Mouse (Mus musculus) stomach, embryonic 14.5 days (tissue): Measurements from ENCODE around the gene Gpx1. TPM values are rescaled to one million over a fixed set of nuclear protein-coding genes. Genes with fewer than 3 reads are reported as not detected.

Experiments
- ATAC-seq: fragments of 200-750 bp; cut with Nextera tagmentation; 2 replicates; pipeline ENCODE4 v1.8.0; 2017; ENCODE audit warnings: low read depth, moderate TSS enrichment; ENCODE audit not compliant: insufficient number of reproducible peaks, insufficient read depth, low FRiP score
- H3K27ac ChIP-seq: fragments of 300-500 bp; sonication (generic); 2 replicates; pipeline ENCODE4 v1.5.1; 2014; ENCODE audit warnings: mild to moderate bottlenecking, low read length, moderate library complexity, mixed read lengths
- H3K27me3 ChIP-seq: fragments of 300-500 bp; sonication (generic); 2 replicates; pipeline ENCODE4 v1.6.1; 2014; ENCODE audit warnings: low read length, control low read depth, mixed read lengths; ENCODE audit not compliant: control insufficient read depth, insufficient read depth
- H3K36me3 ChIP-seq: fragments of 300-500 bp; sonication (generic); 2 replicates; pipeline ENCODE4 v1.6.1; 2014; ENCODE audit warnings: mild to moderate bottlenecking, control low read depth, low read length, moderate library complexity, mixed read lengths; ENCODE audit not compliant: control insufficient read depth, insufficient read depth
- H3K4me1 ChIP-seq: fragments of 300-500 bp; sonication (generic); 2 replicates; pipeline ENCODE4 v1.6.1; 2014; ENCODE audit warnings: low read length, control low read depth, mixed read lengths; ENCODE audit not compliant: control insufficient read depth, insufficient read depth
- H3K4me2 ChIP-seq: fragments of 300-500 bp; sonication (generic); replicated peaks from 2 replicates; pipeline ENCODE4 v1.6.1; 2014; ENCODE audit warnings: low read depth, low read length, control low read depth
- H3K4me3 ChIP-seq: fragments of 300-500 bp; sonication (generic); 2 replicates; pipeline ENCODE4 v1.5.1; 2014; ENCODE audit warnings: low read depth, low read length, control low read depth
- H3K9ac ChIP-seq: fragments of 300-500 bp; sonication (generic); replicated peaks from 2 replicates; pipeline ENCODE4 v1.6.1; 2014; ENCODE audit warnings: low read depth, mild to moderate bottlenecking, control low read depth, low read length, moderate library complexity, mixed read lengths
- H3K9me3 ChIP-seq: fragments of 300-500 bp; sonication (generic); 2 replicates; pipeline ENCODE4 v1.6.1; 2016; ENCODE audit warnings: low read depth, low read length, control low read depth; ENCODE audit not compliant: control insufficient read depth
- WGBS: fragments of 180-500 bp; shearing (Covaris S2); extraction: QIAGEN DNeasy Blood & Tissue Kit; methylation state at CpG from one replicate; pipeline ENCODE4 v1.1.7; 2014; 5-methylcytosine and 5-hydroxymethylcytosine counted together
- polyA plus RNA-seq: library from polyadenylated mRNA; unstranded; fragments of >200 nt; fragmentation: Nextera tagmentation; extraction: Ambion mirVana; gene quantifications from 2 replicates; pipeline ENCODE4 v1.2.1, GENCODE M21; 2014

Gene Gpx1
- polyA plus RNA-seq, 1 experiment from 2014 or later, result 676 TPM

DNA sequence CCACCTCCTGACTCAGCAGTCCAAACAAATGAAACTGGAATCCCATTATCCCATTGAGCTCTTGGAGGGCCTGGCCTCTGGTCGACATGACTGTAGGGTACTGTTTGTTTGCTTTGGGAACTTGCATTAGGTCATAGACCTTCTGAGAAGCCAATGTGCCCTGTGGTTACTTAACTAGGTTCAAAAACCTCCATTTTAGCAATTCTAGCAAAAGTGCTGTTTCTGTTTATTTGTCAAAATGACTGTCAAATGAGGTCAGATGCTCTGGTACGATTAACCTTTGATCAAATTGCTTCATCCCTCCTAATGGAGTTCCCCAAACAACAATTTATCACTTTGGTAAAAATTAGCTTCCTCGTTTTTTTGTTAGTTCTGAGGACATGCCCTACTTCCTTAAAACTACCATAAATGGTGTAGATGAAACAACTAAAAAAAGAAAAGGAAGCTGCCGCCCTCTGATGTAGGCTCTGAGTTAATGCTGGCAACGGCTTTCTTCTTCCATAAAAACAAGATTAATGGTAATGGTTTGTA is 3.7 kb downstream of the Gpx1 start:
- no peak for ATAC-seq
- H3K36me3 ChIP-seq, result peaks cover 4% of the 10 kb centered on the region; the same call in 1 of the 2 replicates
- no peaks in the 10 kb centered on the region for H3K27me3 ChIP-seq
- 20% methylated on average over 5 of the region's 5 CpGs for WGBS
- H3K27ac ChIP-seq, result peak overlapping the region; percentile 82
- H3K4me2 ChIP-seq, result 0 out of 2 replicates have a peak overlapping the region, but pooled peaks have one; percentile 7
- no peak overlapping the region for H3K9ac ChIP-seq
- peaks cover 23% of the 10 kb centered on the region; the same call in 1 of the 2 replicates for H3K4me1 ChIP-seq
- no peaks in the 10 kb centered on the region for H3K9me3 ChIP-seq
- no peak overlapping the region for H3K4me3 ChIP-seq

DNA sequence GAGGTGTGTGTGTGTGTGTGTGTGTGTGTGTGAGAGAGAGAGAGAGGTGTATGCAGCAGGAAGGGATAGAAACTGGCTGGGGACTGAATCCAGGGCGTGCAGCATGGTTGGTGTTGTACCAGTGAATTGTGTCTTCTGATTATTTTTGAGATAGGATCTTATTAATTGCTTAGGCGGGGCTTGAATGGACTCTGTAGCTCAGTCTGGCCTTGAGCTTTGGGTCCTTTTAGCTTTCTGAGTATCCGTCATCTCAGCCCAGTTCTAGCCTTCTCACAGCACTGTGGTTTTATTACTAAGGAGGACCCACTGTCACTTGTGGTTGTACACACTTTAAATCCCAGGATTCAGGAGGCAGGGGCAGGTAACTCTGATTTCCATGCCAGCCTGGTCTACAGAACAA is 4.6 kb downstream of the Gpx1 start:
- Histone ChIP-seq H3K9me3 (no peaks in the 10 kb centered on the region), H3K4me1 (peaks cover 21% of the 10 kb centered on the region; the same call in 1 of the 2 replicates), H3K27me3 (no peaks in the 10 kb centered on the region), H3K4me3 (no peak overlapping the region), H3K36me3 (no peaks in the 10 kb centered on the region), H3K4me2 (no peak overlapping the region), H3K27ac (no peak overlapping the region), H3K9ac (no peak overlapping the region)
- no peak for ATAC-seq
- WGBS, result 77% methylated on average over 3 of the region's 3 CpGs

DNA sequence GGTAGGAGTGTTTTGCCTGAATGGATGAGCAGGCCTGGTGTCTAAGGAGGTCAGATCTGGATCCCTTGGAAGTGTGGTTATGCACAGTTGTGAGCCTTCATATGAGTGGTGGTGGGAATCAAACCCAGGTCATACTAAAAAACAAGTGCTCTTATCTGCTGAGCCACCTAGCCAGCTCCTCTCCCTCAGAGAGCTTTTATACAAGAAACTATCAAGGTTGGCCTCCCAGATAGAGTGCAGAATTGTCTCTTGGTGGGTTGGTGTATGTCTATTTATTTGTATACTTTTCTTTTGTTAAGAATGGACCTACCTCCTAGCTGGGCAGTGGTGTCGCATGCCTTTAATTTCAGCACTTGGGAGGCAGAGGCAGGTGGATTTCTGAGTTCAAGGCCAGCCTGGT is 5.1 kb downstream of the Gpx1 start:
- H3K9me3 ChIP-seq, result no peaks in the 10 kb centered on the region
- H3K27ac ChIP-seq, result no peak overlapping the region
- no peak for ATAC-seq
- no peaks in the 10 kb centered on the region for H3K27me3 ChIP-seq
- no peak overlapping the region for H3K9ac ChIP-seq
- WGBS, result 95% methylated on average over 1 of the region's 1 CpGs
- no peaks in the 10 kb centered on the region for H3K36me3 ChIP-seq
- peaks cover 23% of the 10 kb centered on the region for H3K4me1 ChIP-seq
- no peak overlapping the region for H3K4me3 ChIP-seq
- no peak overlapping the region for H3K4me2 ChIP-seq

DNA sequence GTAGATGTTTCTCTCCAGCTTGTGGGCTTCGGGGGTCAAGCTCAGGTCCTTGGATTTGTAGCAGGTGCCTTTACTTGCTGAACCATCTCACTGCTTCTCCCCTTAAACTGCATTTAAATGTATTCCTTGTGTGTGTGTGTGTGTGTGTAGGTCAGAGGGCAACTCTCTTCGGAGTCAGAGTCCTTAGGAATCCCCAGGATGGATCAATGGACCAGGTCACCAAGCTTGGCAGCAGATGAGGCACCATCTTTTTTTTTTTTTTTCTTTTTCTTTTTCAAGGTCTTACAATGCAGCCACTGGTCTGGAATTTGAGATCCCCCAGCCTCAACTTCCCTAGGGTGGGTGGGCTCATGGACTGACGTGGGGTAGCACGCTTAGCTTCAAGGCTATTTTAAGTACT is 5.8 kb downstream of the Gpx1 start:
- no peak overlapping the region for H3K9ac ChIP-seq
- no peak for ATAC-seq
- WGBS, result 82% methylated on average over 4 of the region's 4 CpGs
- H3K4me2 ChIP-seq, result no peak overlapping the region
- no peaks in the 10 kb centered on the region for H3K9me3 ChIP-seq
- no peak overlapping the region for H3K27ac ChIP-seq
- H3K36me3 ChIP-seq, result no peaks in the 10 kb centered on the region
- no peaks in the 10 kb centered on the region for H3K27me3 ChIP-seq
- H3K4me3 ChIP-seq, result no peak overlapping the region
- peaks cover 27% of the 10 kb centered on the region for H3K4me1 ChIP-seq

DNA sequence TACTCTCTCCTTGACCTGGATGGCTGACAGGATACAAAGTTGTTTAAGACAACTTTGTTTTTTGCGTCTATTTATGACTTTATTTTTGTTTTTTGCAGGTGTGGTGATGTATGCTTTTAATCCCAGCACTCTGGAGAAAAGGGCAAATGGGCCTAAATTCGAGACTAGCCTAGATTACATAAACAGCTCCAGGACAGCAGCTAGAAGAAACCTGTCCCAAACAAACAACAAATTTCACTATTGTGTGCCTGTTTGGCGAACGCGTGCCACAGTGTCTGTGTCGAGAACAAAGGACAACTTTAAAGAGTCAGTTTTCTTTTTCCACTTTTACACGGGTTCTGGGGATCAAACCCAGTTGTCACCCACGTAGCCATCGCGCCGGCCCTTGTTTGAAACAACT is 8.3 kb downstream of the Gpx1 start:
- Histone ChIP-seq H3K9me3 (no peaks in the 10 kb centered on the region), H3K36me3 (peaks cover 13% of the 10 kb centered on the region), H3K4me1 (peaks cover 13% of the 10 kb centered on the region), H3K27me3 (no peaks in the 10 kb centered on the region), H3K9ac (peak overlapping the region; percentile 81), H3K4me2 (peak overlapping the region; percentile 65), H3K4me3 (peak overlapping the region; percentile 68), H3K27ac (peak overlapping the region; percentile 95)
- WGBS, result 5% methylated on average over 11 of the region's 11 CpGs
- ATAC-seq, result no peak

DNA sequence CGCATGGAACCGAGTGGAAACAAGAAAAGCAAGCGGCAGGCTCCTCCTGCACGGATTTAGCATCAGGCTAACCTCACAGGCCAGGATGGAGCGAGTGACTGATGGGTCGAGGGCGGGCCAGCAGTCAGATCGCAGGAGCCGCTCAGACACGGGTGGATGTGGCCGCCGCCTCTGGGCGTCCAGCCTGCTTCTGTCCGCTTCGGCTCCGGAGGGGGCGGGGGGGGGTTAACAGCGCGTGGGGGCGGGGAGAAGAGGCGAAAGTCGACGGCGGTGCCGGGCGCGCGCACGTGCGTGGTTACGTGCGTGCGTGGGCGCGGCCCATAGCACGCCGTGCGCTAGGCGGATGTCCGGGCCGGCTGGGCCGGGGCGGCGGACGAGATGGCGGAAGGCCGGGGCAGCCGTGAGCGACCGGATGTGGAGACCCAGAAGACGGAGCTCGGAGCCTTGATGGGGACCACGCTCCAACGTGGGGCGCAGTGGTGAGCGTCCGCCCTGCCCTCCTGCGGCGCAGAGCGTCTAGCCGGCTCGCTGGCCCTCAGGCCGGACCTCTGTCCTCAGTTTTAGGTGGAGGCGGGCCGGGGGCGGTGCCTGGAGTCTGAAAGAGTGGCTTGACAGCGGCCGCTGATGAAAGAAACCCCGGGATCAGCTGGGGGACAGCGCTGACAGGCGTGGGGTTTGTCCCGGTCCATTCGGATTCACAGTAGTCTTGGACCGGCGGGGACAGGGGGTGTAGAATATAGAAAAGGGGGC is 9.0 kb downstream of the Gpx1 start, which contains the start of gene Usp4:
Gene Usp4 (plus strand): TSS at position 314 of the 750 bp plus-strand sequence.
- Histone ChIP-seq H3K27me3 (no peaks in the 10 kb centered on the region), H3K9me3 (no peaks in the 10 kb centered on the region), H3K36me3 (peaks cover 19% of the 10 kb centered on the region), H3K4me3 (peak within 1 kb of the TSS; percentile 68), H3K4me2 (peak within 1 kb of the TSS; percentile 65), H3K4me1 (peaks cover 9% of the 10 kb centered on the region), H3K9ac (peak within 1 kb of the TSS; percentile 81), H3K27ac (peak within 1 kb of the TSS; percentile 95)
- WGBS, result under 1% methylated on average over 74 of the region's 75 CpGs
- peak; percentile 96 for ATAC-seq

DNA sequence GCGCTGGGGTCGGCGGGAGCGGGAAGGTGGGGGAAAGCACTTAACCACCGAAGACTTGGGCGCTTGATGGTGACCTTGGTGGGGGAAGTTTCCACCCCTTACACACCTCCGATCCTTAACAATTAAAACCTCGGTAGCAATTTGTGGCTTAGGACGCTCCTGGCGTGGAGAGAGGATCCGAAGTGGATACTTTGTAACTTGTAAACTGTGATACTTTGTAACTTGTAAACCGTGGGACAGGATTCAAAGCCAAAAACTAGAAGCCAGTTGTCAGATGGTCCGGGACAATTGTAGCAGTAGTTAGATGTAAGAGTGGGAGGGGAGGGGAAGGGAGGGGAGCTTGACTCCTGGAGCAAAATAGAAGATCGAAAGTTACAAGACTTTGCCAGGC is 9.6 kb downstream of the Gpx1 start:
- Histone ChIP-seq H3K9me3 (no peaks in the 10 kb centered on the region), H3K27ac (peak overlapping the region; percentile 95; the same call in 1 of the 2 replicates), H3K4me1 (peaks cover 9% of the 10 kb centered on the region), H3K9ac (peak overlapping the region; percentile 81), H3K36me3 (peaks cover 25% of the 10 kb centered on the region), H3K4me3 (peak overlapping the region; percentile 68), H3K27me3 (no peaks in the 10 kb centered on the region), H3K4me2 (peak overlapping the region; percentile 65)
- 4% methylated on average over 14 of the region's 14 CpGs for WGBS
- ATAC-seq, result no peak

DNA sequence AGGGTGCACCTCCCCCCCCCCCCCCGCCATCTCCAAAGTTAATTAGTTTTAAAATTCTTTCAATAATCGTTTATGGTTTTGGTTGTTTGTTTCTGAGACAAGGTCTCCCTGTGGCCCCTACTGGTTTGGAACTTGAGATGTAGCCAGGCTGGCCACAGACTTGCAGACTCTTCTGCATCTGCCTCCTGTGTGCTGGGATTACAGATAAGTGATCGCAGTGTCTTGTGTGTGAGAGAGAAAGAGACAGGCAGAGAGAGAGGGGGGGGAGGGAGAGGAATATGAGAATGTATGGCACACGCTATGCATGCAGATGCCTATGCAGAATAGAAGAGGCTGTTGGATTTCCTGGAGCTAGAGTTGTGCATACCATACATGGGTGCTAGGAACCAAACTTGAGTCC is 11.0 kb downstream of the Gpx1 start:
- Histone ChIP-seq H3K9ac (no peak overlapping the region), H3K36me3 (peaks cover 38% of the 10 kb centered on the region), H3K27me3 (no peaks in the 10 kb centered on the region), H3K4me1 (peaks cover 9% of the 10 kb centered on the region), H3K4me2 (no peak overlapping the region), H3K9me3 (no peaks in the 10 kb centered on the region), H3K4me3 (no peak overlapping the region), H3K27ac (no peak overlapping the region)
- ATAC-seq, result no peak
- 96% methylated on average over 4 of the region's 4 CpGs for WGBS
